Comparison of ENCODE assay signal across 11 mouse cellular contexts in the genomic region with DNA sequence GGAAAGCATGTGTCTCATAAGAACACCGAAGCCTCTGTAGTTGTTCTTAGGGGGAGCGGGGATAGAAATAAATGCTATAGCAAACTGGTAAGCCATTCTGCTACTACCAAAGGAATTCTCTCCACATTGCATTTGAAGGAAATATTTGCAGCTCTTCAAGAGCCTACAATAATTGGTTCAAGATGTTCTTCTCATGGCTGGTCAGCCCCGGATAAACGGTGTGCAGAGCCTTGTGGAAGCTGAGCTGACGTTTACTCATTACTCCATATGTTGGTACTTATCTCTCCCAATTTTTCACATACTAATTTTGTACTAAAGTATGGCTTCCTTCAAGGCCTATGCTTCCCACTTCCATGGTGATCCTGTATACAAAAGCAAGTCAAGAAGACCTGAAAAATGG.
"Had no signal": no experiment of that assay in that cellular context is flagged by ENCODE, and none has a peak within 500 bp of the region (broad histone marks: within the 10 kb centered on the region; RNA-seq: fewer than 3 reads in every experiment).

No protein-coding gene starts in this region.

- H3K27ac ChIP-seq: kidney, embryonic 15.5 days; limb, embryonic 10.5 days; midbrain, embryonic 13.5 days; neural tube, embryonic 15.5 days; stomach, postnatal 0 days had no signal

- H3K9me3 ChIP-seq: kidney, embryonic 15.5 days; limb, embryonic 10.5 days; midbrain, embryonic 13.5 days; neural tube, embryonic 15.5 days had no signal

- H3K4me3 ChIP-seq: kidney, embryonic 15.5 days; limb, embryonic 10.5 days; midbrain, embryonic 13.5 days; neural tube, embryonic 15.5 days had no signal

- DNase-seq: kidney, postnatal 14 days; lung, embryonic 14.5 days; lung, postnatal 10 days; lung, postnatal 4 days; right cerebral cortex, adult 18-20 months; thymus, postnatal 14 days had no signal

- H3K36me3 ChIP-seq: kidney, embryonic 15.5 days; limb, embryonic 10.5 days; midbrain, embryonic 13.5 days; neural tube, embryonic 15.5 days had no signal

- H3K27me3 ChIP-seq: kidney, embryonic 15.5 days; midbrain, embryonic 13.5 days; neural tube, embryonic 15.5 days had no signal

- H3K4me1 ChIP-seq: kidney, embryonic 15.5 days; limb, embryonic 10.5 days; midbrain, embryonic 13.5 days; neural tube, embryonic 15.5 days had no signal
